Mouse (Mus musculus) heart, postnatal 25 days (tissue): ENCODE measurements around the gene Ift46. TPM values are rescaled to one million over a fixed set of nuclear protein-coding genes. Genes with fewer than 3 reads are reported as not detected.
A peak's percentile ranks its signal among the peaks of the same experiment; 100 is the strongest.

Experiments
- DNase-seq: peaks from one replicate; pipeline ENCODE4 v3.0.0; 2022; ENCODE audit warnings: low spot score
- intact Hi-C: fragments of 180-260 bp; cut with DNase I; formaldehyde crosslinking; loops from one replicate; pipeline ENCODE4 v1.15.1; 2025
- total RNA-seq, 2 experiments: library from RNA; stranded (reverse); gene quantifications; 2 replicates each; pipeline ENCODE4 v1.2.3; 2021

Gene Ift46
- total RNA-seq = 10 to 100 TPM; 32.0 to 39.5 TPM

GRCm38 (mm10) chr9:44767101-44768028 is at the start of gene Ift46, which contains the start of gene Arcn1:
Gene Ift46, plus strand, starts transcription at chr9:44767908.
Gene Arcn1, minus strand, starts transcription at chr9:44767845.
- intact Hi-C loops = loop anchor here (5.0 kb wide), 1 partner anchor 45 kb away; no protein-coding TSS in a partner anchor
- peak; percentile 68 for DNase-seq

DNA sequence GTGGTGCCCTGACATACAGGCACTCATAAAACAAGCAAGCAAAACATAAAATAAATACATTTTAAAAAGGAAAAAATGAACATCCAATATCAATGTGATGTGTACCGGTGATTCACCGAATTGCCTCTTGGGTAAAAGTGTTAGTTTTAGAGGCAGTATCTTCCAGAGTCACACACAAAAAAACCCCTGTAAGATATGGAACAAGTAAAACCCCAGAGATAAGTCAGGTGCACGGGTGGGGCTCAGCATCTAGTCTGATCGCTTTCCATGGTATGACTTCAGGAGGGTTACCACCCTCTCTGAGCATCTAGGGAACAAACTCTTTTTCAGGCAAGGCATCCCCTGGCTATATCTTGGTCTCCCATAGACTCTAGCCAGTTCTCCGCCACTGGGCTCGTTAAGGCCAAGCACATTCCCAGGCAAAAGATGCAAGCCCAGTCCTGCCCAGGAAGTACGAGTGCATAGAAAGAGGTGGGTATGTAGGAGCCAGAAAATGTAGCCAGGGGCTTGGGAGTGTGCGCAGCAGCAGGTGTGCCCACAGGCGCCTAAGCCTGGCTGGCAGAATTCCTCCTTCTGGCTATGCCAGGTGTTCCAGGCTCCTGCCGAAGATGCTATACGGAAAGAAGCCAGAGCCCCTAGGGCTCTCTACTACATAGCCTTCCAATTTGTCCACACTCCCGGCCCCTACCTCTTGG is 48.6 kb upstream of the Ift46 start:
- no peak for DNase-seq
- intact Hi-C loops = no loop called here

GRCm38 (mm10) chr9:44719632-44720357 is 47.9 kb upstream of the Ift46 start:
- intact Hi-C loops = loop anchor here (5.0 kb wide), 1 partner anchor 48 kb away; the partner anchor contains the start of genes Arcn1 and Ift46
- no peak for DNase-seq

DNA sequence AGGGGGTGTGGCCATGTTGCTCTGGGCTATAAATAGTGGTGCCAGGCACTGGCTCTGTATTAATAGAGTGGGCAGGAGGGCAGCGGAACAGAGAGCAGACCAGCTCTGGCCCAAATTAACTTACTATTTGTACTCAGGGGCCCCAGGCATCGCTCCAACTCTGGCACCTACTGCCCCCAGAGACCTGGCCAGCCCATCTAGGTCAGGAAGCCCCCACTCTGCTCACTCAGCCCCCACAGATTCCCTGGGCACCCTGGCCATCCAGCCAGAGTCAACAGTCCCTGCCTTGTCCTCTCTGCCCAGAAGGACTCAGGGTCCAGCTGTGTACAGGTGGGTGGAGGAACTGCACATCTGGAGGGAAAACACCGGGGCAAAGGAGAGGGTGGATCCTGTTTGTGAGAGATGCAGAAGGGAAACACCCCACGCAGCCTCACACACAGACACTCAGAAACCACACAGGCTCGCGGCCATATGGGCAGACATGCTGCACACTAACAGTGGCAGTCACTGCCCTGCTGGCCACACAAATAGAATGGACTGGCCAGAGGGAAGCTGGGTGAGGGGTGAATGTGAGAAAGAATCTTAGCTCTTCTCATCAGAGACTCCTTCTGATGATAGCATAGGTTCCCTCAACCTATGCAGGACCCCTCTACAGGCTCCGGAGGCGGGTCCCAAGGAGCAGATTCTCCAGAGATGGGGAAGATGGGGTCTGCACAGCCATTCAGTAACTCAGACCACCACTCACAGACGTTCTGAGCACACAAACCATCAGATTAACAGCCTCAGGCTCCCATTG is 47.2 kb upstream of the Ift46 start:
- intact Hi-C loops = loop anchor here (5.0 kb wide), 1 partner anchor 47 kb away; the partner anchor contains the start of genes Arcn1 and Ift46
- no peak for DNase-seq

DNA sequence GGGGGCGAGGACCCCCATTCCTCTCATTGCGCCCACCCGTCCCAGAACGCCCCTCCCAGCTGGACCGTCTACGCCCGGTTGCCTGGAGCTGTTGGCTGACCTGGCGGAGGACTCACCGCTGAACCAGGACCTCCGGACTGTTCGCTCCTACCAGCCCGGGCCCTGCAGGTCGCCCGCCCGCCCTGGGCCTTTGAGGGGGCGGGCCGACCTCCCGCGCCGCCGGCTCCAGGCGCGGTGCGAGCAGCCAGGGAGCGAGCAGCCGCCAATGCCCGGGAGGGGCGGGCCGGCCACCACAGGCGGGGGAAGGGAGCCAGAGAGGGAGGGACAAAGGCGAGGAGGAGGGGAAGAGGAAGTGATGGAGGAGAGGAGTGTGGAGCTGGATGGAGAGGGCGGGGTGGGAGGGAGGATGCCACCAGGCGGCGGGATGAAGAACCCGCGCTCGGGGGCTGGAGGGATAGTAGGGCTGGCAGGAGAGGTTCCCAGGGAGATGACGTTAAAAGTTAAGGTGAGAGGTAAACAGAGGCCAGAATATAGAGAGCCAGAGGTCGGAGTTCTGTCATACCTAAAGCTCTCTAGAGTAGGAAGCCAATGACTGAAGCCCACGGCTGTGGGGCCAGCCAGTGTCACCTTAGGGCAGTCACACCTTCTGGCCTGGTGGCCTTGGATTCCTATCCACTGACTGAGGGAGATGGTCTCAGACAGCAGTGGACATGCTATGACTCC is 46.4 kb upstream of the Ift46 start:
- intact Hi-C loops = loop anchor here (5.0 kb wide), 1 partner anchor 46 kb away; the partner anchor contains the start of genes Arcn1 and Ift46
- peak; percentile 87 for DNase-seq

DNA sequence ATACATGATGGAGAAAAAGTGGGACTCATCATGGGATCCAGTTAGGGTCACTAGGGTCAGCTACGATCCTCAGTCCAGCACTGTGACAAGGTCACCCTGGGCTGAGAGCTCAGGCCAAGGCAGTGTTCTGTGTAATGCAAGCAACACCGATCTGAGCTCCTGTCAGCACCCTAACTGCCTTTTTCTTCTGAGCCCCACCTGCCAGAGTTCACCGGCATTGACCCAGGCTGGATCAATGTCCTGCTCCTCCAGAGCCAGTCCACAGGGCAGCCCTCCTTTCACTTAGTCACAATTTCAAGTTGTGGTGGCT is 45.9 kb upstream of the Ift46 start:
- intact Hi-C loops = loop anchor here (5.0 kb wide), 1 partner anchor 45 kb away; the partner anchor contains the start of genes Arcn1 and Ift46
- DNase-seq = no peak

DNA sequence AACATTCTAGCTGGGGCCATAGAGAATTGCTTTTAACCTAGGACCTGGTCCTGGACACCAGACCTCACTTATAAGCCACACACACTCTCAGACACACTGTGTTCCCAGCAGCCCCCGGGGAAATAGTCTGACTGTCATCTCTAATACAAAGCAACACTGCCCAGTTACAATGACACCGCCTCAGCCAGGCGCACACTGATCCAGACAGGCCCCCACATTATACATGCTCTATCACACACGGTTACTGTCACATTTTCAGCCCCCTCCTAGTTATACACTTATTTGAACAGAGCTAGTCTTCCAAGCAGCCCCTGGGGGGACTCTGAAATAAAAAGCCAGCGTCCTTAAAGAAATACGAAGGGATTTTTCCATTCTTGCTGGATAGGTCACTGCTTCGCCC is 45.1 kb upstream of the Ift46 start:
- DNase-seq = no peak
- intact Hi-C loops = loop anchor here (5.0 kb wide), 1 partner anchor 45 kb away; the partner anchor contains the start of genes Arcn1 and Ift46

DNA sequence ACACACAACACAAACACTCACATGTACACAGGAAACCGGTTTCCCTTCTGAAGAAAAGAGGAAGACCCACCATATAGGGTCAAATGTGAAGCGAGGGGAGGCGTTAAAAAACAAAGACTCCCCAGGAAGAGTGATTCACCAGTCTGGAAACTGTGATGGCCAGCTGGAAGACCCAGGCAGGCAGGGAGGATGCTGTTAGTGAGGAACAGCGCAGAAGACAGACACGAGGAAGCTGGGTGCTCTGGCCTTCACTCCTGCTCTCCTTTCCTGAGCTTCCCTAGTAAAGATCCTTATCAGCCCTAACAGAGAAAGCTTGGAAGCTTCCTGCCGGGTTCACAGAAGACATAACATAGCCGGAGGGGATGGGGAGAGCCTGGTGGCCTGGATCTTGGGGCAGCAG is 44.7 kb upstream of the Ift46 start:
- intact Hi-C loops = loop anchor here (5.0 kb wide), 1 partner anchor 44 kb away; the partner anchor contains the start of genes Arcn1 and Ift46
- DNase-seq = no peak

DNA sequence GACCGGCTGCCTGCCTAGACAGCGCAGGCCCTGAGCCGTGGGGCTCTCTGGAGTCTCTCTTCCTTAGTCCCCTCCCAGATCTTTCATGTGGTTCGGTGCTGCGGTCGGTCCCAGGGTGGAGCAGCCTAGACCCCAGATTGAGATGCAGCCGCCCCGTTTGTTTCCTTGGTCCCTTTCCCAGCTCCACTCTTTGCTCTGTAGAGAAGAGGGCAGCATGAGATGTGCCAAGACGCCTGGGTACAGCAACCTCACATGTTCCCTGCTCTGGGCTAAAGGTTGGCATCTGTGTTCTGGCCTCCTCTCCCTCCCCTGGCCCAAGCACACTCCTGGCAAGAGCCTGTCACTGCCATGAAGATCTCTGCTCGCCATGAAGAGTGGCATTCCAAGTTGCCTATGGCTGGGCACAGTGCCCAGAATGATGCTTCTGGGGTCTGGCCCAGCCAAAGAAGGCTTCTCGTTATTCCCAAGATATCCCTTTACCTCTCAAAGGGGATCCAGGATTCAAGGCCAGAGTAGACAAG is 44.1 kb upstream of the Ift46 start:
- no peak for DNase-seq
- intact Hi-C loops = loop anchor here (5.0 kb wide), 1 partner anchor 44 kb away; the partner anchor contains the start of genes Arcn1 and Ift46

DNA sequence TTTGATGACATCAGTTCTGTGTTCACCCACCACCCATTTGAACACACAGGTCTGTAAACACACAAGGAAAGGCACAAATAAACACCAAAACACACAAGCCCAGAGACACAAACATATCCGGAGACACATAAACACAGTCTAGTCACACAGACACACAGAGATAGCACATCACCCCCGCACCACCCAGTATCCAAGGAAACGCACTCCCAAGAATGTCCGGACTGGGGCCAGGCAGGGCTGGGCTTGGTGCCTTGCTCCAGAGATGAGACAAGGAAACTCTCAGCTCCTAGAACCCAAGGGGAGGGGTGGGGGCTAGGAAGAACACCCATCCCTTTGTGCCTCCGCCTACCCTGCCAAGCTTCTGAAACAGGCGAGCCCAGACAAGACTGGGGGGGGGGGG is 43.5 kb upstream of the Ift46 start:
- intact Hi-C loops = loop anchor here (5.0 kb wide), 1 partner anchor 43 kb away; the partner anchor contains the start of genes Arcn1 and Ift46
- peak; percentile 68 for DNase-seq

DNA sequence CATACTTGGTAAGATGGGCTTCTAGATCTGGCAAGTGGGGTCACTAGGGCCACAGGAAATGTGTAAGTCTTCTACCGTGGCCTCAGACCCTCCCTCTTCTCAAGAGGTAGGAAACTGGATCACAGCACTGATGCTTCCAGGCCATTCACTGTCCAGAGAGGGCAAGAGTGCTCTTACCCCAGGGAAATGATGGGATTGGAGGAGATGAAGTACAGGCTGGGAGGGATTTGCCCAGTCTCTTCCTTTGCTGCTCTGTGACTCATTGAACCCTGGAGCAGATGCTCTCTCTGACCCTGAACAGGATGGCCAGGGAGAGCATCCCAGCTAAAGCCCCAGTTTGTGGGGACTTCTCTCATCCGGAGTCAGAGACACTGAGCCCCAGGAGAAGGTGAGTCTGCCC is 43.0 kb upstream of the Ift46 start:
- no peak for DNase-seq
- intact Hi-C loops = loop anchor here (5.0 kb wide), 1 partner anchor 43 kb away; the partner anchor contains the start of genes Arcn1 and Ift46

GRCm38 (mm10) chr9:44726431-44727146 is 41.1 kb upstream of the Ift46 start:
- intact Hi-C loops = no loop called here
- no peak for DNase-seq

- DNase-seq = no peak
- intact Hi-C loops = no loop called here
Measured at GRCm38 (mm10) chr9:44727441-44727840, 40.3 kb upstream of the Ift46 start.

GRCm38 (mm10) chr9:44732130-44732549 is 35.6 kb upstream of the Ift46 start:
- intact Hi-C loops = loop anchor here (5.0 kb wide), 1 partner anchor 40 kb away; no protein-coding TSS in a partner anchor

DNA sequence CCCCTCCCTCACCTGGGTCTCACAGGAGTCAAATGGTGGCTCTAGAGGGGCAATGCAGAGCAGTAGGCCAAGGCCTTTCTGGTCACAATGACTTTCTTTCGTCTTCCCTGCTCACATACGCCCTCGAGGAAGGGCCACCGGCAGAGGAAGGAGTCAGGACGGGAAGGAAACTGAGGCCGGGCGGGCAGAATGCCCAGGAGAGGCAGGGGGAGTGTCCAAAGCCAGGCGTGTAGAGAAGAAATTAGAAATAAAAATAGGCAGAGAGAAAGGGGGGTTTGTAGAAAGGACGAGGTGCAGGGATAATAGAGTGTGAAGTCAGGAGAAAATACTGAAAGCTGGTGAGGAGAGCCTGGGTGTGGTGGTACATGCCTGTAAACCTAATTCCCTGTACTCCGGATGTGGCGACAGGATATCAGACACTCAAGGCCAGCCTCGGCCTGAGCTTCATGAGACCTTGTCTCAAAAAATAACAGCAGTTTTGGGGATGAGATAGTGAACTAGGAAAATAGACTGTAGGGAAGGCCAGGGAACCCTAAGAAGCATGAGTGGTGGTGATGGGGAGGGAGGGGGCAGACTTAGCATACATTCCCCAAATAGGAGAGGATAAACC is 34.7 kb upstream of the Ift46 start:
- DNase-seq = no peak
- intact Hi-C loops = loop anchor here (5.0 kb wide), 1 partner anchor 41 kb away; no protein-coding TSS in a partner anchor

More at GRCm38 (mm10) chr9:44732130-44732549, 35.6 kb upstream of the Ift46 start:
- DNase-seq = no peak

DNA sequence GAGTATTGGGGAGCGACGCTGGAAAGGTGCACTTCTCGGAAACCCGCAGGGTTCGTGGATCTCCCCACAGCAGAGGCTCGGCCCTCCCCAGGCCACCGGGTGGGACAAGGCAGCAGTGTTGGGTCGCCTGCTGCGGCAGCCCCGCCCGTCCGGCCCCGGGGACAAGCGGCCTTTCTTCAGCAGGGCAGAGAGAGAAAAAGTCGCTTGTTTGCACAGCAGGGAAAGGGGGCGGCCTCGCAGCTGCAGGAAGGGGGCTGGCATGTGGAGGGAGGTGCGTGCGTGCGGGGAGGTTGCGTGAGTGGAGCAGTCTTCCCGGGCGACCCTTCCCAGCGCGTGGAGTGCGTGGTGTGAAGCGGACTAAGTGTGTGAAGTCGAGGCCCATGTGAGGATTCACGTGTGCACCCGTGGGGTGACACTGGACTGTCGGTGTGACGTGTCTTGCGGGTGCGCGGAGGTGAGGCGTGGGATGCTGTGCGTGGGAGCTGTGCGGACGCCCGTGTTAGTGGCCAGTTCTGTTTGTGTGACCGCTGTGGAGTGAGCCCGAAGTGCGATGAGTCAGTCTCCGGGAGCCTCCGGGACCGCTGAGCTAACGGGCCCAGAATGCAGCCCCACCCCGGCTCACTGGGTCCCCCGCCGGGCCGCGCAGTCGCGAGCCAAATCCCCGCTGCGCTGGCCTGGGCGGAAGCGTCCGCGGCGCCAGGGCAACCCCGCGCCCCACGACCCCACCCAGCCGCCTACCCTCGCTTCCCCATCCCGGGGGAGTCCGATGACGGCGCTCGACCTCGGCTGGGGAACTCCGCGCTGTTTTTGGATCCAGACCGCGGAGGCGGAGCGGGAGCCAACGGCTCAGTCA is 33.8 kb upstream of the Ift46 start:
- intact Hi-C loops = loop anchor here (5.0 kb wide), 1 partner anchor 42 kb away; no protein-coding TSS in a partner anchor
- DNase-seq = peak; percentile 86
